Mouse (Mus musculus) heart, embryonic 15.5 days (tissue): Measurements from ENCODE around the gene Fry. TPM values are rescaled to one million over a fixed set of nuclear protein-coding genes. Genes with fewer than 3 reads are reported as not detected.

Experiments used
- ATAC-seq: fragments of 200-750 bp; cut with Nextera tagmentation; replicated peaks from 2 replicates; pipeline ENCODE4 v1.8.0; 2017; ENCODE audit warnings: low read depth, moderate TSS enrichment; ENCODE audit not compliant: insufficient number of reproducible peaks, insufficient read depth, low FRiP score
- H3K27ac ChIP-seq: fragments of 300-500 bp; sonication (generic); 2 replicates; pipeline ENCODE4 v1.5.1; 2015; ENCODE audit warnings: mild to moderate bottlenecking, inconsistent platforms
- H3K27me3 ChIP-seq: fragments of 300-500 bp; sonication (generic); 2 replicates; pipeline ENCODE4 v1.6.1; 2015; ENCODE audit warnings: inconsistent platforms
- H3K36me3 ChIP-seq: fragments of 300-500 bp; sonication (generic); 2 replicates; pipeline ENCODE4 v1.6.1; 2015; ENCODE audit warnings: mild to moderate bottlenecking, inconsistent platforms
- H3K4me1 ChIP-seq: fragments of 300-500 bp; sonication (generic); replicated peaks from 2 replicates; pipeline ENCODE4 v1.6.1; 2015; ENCODE audit warnings: inconsistent platforms
- H3K4me2 ChIP-seq: fragments of 300-500 bp; sonication (generic); 2 replicates; pipeline ENCODE4 v1.6.1; 2015; ENCODE audit warnings: inconsistent platforms, mild to moderate bottlenecking, moderate library complexity
- H3K4me3 ChIP-seq: fragments of 300-500 bp; sonication (generic); 2 replicates; pipeline ENCODE4 v1.5.1; 2015; ENCODE audit warnings: mild to moderate bottlenecking, inconsistent platforms
- H3K9ac ChIP-seq: fragments of 300-500 bp; sonication (generic); 2 replicates; pipeline ENCODE4 v1.6.1; 2015; ENCODE audit warnings: mild to moderate bottlenecking, inconsistent platforms
- H3K9me3 ChIP-seq: fragments of 300-500 bp; sonication (generic); replicated peaks from 2 replicates; pipeline ENCODE4 v1.6.1; 2016; ENCODE audit warnings: inconsistent platforms
- WGBS: fragments of 180-500 bp; shearing (Covaris S2); methylation state at CpG from one replicate; pipeline ENCODE4 v1.1.7; 2015; ENCODE audit warnings: mixed read lengths; 5-methylcytosine and 5-hydroxymethylcytosine counted together
- polyA plus RNA-seq: library from polyadenylated mRNA; unstranded; fragments of >200 nt; fragmentation: Nextera tagmentation; extraction: Ambion mirVana; gene quantifications from 2 replicates; pipeline ENCODE4 v1.2.1, GENCODE M21; 2015

Gene Fry
- polyA plus RNA-seq, 1 experiment from 2014 or later = 30.3 TPM

DNA sequence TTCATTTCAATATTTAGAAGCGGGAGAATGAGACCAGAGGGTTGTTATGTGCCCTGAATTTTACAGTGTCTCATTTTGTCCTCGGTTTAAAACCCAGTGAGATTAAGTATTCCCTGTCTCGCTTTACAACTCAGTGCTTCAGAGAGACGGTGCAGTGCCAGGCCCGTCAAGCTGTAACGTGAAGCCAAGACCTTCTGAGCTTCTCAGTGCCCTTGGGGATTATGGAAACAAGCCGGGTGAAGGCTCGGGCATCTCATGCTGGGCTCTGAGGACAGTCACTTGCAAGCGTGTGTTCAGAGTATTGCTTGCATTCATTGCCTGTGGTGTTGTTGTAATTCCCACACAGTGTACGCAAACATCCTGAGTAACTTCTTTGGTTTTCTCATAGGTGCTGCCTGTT lies 218.0 kb downstream of the Fry start:
- WGBS = 60% methylated on average over 10 of the region's 10 CpGs
- no peak for ATAC-seq
- Histone ChIP-seq H3K27ac (no peak overlapping the region), H3K4me1 (peaks cover 31% of the 10 kb centered on the region), H3K9me3 (no peaks in the 10 kb centered on the region), H3K9ac (no peak overlapping the region), H3K36me3 (0 out of 2 replicates have a peak, but pooled peaks cover 3% of the 10 kb centered on the region), H3K4me2 (no peak overlapping the region), H3K4me3 (no peak overlapping the region), H3K27me3 (no peaks in the 10 kb centered on the region)

DNA sequence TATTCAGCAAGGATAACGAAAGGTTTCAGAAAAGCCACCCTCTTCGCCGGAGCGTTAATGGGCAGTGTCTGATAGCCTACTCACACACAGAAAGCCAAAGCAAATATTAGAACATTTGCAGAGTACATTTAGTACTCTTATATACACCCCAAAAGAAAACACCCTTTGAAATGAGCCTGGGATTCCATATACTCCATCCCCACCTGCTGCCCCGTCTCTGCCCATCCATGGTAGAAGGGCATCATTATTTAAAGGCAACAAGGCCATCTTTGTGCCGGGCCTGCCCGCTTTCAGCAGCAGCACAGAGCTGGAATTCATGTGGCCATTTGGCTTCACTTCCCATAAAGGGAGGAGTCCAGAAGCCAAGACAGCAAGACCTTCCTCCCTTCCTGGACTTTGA lies 219.3 kb downstream of the Fry start:
- ATAC-seq = no peak
- 80% methylated on average over 7 of the region's 7 CpGs for WGBS
- H3K36me3 ChIP-seq = peaks cover 12% of the 10 kb centered on the region; the same call in 1 of the 2 replicates
- no peaks in the 10 kb centered on the region for H3K9me3 ChIP-seq
- peaks cover 21% of the 10 kb centered on the region for H3K4me1 ChIP-seq
- H3K9ac ChIP-seq = no peak overlapping the region
- no peaks in the 10 kb centered on the region for H3K27me3 ChIP-seq
- H3K4me3 ChIP-seq = no peak overlapping the region
- no peak overlapping the region for H3K27ac ChIP-seq
- H3K4me2 ChIP-seq = no peak overlapping the region

- H3K27ac ChIP-seq = no peak overlapping the region
- H3K9me3 ChIP-seq = no peaks in the 10 kb centered on the region
Observed at GRCm38 (mm10) chr5:150340944-150341343, 222.5 kb downstream of the Fry start.

DNA sequence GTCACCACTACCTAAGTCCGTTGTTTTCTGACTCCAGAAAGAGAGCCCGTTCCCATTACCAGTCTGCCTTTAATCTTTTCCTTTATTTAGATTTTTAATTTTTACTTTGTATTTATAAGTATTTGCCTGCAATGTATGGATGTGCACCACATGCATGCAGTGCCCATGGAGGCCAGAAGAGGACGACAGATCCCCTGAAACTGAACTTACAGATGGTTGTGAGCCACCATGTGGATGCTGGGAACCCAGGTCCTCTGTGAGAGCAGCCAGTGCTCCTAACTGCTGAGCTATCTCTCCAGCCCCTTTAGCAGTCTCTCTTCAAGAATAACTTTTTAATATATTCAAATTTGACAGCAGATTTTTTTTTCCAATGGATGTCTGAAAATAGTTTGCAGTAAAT lies 223.7 kb downstream of the Fry start:
- peaks cover 15% of the 10 kb centered on the region for H3K36me3 ChIP-seq
- no peak for ATAC-seq
- H3K4me1 ChIP-seq = peaks cover 24% of the 10 kb centered on the region
- H3K4me2 ChIP-seq = no peak overlapping the region
- H3K27ac ChIP-seq = no peak overlapping the region
- H3K27me3 ChIP-seq = no peaks in the 10 kb centered on the region
- H3K9me3 ChIP-seq = no peaks in the 10 kb centered on the region
- WGBS = 88% methylated on average over 3 of the region's 3 CpGs
- H3K9ac ChIP-seq = no peak overlapping the region
- H3K4me3 ChIP-seq = no peak overlapping the region

More at GRCm38 (mm10) chr5:150340944-150341343, 222.5 kb downstream of the Fry start:
- H3K4me1 ChIP-seq = peaks cover 16% of the 10 kb centered on the region
- H3K4me2 ChIP-seq = no peak overlapping the region
- ATAC-seq = no peak
- peaks cover 12% of the 10 kb centered on the region; the same call in 1 of the 2 replicates for H3K36me3 ChIP-seq
- no peak overlapping the region for H3K4me3 ChIP-seq
- H3K27me3 ChIP-seq = no peaks in the 10 kb centered on the region
- WGBS = 32% methylated on average over 5 of the region's 5 CpGs
- no peak overlapping the region for H3K9ac ChIP-seq

DNA sequence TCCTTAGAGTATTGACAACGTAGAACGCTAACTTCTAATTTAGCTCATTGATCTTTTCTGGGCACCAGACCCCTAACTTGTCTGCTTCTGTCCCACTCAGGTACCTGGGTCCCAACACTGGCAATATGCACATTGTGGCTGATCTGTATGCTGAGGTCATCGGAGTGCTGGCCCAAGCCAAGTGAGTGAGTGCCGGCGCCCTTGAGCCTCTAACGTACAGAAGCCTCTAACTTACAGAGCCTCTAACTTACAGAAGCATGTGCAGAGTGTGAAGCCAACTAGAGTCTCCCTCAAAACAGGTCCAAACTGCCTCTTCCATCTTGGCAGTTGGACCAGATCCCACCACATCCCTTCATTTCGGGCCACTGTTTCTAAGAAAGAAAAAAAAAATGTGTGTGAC lies 227.5 kb downstream of the Fry start:
- H3K36me3 ChIP-seq = peaks cover 24% of the 10 kb centered on the region
- H3K4me3 ChIP-seq = no peak overlapping the region
- peaks cover 15% of the 10 kb centered on the region for H3K4me1 ChIP-seq
- no peak overlapping the region for H3K9ac ChIP-seq
- WGBS = 68% methylated on average over 7 of the region's 7 CpGs
- H3K27ac ChIP-seq = peak overlapping the region; percentile 86
- H3K4me2 ChIP-seq = no peak overlapping the region
- H3K9me3 ChIP-seq = no peaks in the 10 kb centered on the region
- ATAC-seq = no peak
- H3K27me3 ChIP-seq = no peaks in the 10 kb centered on the region

- Histone ChIP-seq H3K9ac (no peak overlapping the region), H3K27ac (peak overlapping the region; percentile 86), H3K4me1 (peaks cover 14% of the 10 kb centered on the region), H3K9me3 (no peaks in the 10 kb centered on the region), H3K4me3 (no peak overlapping the region), H3K36me3 (peaks cover 24% of the 10 kb centered on the region), H3K27me3 (no peaks in the 10 kb centered on the region), H3K4me2 (no peak overlapping the region)
- 34% methylated on average over 4 of the region's 4 CpGs for WGBS
- peak; percentile 85 for ATAC-seq
Observed at GRCm38 (mm10) chr5:150346378-150346777, 227.9 kb downstream of the Fry start.

DNA sequence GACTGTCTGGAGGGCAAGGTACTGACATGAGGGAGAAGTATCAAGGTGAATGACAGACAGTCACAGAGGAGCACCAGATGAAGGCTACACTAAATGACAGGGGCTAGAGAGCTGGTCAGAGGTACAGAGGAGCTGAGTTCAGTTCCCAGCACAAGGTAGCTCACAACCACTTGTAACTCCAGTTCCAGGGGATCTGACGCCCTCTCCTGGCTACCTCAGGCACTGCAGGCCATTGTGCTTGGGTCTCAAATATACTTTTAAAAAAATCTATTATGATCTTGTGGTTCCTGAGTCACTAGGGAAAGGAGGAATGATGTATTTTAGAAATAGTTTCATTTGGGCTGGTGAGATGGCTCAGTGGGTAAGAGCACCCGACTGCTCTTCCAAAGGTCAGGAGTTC lies 229.4 kb downstream of the Fry start:
- H3K27me3 ChIP-seq = no peaks in the 10 kb centered on the region
- H3K4me3 ChIP-seq = no peak overlapping the region
- H3K9me3 ChIP-seq = no peaks in the 10 kb centered on the region
- no peak overlapping the region for H3K27ac ChIP-seq
- peaks cover 14% of the 10 kb centered on the region for H3K4me1 ChIP-seq
- no peak overlapping the region for H3K4me2 ChIP-seq
- no peak for ATAC-seq
- no peak overlapping the region for H3K9ac ChIP-seq
- WGBS = 94% methylated on average over 2 of the region's 2 CpGs
- H3K36me3 ChIP-seq = peaks cover 16% of the 10 kb centered on the region

DNA sequence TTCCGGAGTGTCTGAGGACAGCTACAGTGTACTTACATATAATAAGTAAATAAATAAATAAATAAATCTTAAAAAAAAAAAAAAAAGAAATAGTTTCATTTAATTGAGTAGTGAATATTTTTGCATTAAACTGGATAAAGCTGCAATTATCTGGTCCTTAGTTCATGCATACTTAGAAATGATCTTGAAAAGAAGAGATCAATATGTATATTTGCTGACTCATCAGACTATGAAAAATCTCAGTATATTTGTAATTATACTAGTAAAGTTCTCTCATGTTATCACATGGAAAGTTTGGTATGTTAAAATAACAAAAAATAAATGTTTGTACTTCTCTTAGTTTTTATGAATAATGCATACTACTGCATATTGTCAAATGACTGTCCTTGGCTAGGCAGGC lies 229.9 kb downstream of the Fry start:
- H3K36me3 ChIP-seq = peaks cover 16% of the 10 kb centered on the region
- no peak overlapping the region for H3K4me2 ChIP-seq
- peaks cover 14% of the 10 kb centered on the region for H3K4me1 ChIP-seq
- no peaks in the 10 kb centered on the region for H3K9me3 ChIP-seq
- ATAC-seq = no peak
- H3K4me3 ChIP-seq = no peak overlapping the region
- no peak overlapping the region for H3K27ac ChIP-seq
- no peaks in the 10 kb centered on the region for H3K27me3 ChIP-seq
- WGBS = 80% methylated on average over 1 of the region's 1 CpGs
- H3K9ac ChIP-seq = no peak overlapping the region

DNA sequence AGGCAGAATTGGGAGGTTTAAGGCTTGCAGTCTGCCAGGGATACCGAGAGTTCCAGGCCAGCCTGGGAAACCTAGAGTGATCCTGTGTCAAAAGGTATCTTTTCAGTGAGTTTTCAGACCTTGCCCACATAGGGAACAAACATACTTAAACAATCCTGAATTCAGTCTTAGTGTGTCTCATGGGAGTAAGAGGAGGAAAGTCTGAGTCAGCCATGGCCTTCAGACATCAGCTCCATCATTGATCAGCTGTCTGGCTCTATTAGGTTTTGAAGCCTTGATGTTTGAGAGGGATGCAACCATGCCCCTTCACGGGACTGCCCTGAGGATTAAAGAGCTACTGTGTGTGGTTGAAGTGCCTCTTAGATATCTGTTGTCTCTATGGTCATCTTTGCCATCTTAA lies 232.7 kb downstream of the Fry start:
- Histone ChIP-seq H3K9ac (no peak overlapping the region), H3K4me3 (no peak overlapping the region), H3K36me3 (peaks cover 33% of the 10 kb centered on the region), H3K9me3 (no peaks in the 10 kb centered on the region), H3K4me1 (peaks cover 6% of the 10 kb centered on the region), H3K27ac (no peak overlapping the region), H3K27me3 (no peaks in the 10 kb centered on the region), H3K4me2 (no peak overlapping the region)
- ATAC-seq = no peak
- WGBS = 61% methylated on average over 2 of the region's 2 CpGs

DNA sequence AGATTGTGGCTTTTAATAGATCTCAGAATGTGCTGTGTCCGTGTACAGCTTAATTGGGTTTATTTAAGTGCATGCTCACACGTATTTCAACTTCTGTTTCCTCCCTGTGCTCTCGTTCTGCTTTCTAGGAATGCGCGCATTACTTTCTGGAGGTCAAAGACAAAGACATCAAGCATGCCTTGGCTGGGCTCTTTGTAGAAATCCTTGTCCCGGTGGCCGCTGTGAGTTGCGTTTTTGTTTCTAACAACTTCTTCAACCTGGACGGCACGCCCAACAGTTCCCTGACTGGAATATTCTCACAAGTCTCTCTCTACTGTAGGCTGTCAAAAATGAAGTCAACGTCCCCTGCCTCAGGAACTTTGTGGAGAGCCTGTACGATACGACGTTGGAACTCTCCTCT lies 240.2 kb downstream of the Fry start:
- peaks cover 45% of the 10 kb centered on the region for H3K36me3 ChIP-seq
- H3K27me3 ChIP-seq = no peaks in the 10 kb centered on the region
- H3K9ac ChIP-seq = no peak overlapping the region
- no peaks in the 10 kb centered on the region for H3K9me3 ChIP-seq
- ATAC-seq = no peak
- no peak overlapping the region for H3K27ac ChIP-seq
- WGBS = 77% methylated on average over 14 of the region's 14 CpGs
- no peak overlapping the region for H3K4me2 ChIP-seq
- no peak overlapping the region for H3K4me3 ChIP-seq
- H3K4me1 ChIP-seq = no peaks in the 10 kb centered on the region

GRCm38 (mm10) chr5:150362241-150362640 lies 243.8 kb downstream of the Fry start:
- Histone ChIP-seq H3K4me2 (no peak overlapping the region), H3K27me3 (no peaks in the 10 kb centered on the region), H3K4me3 (no peak overlapping the region), H3K9ac (no peak overlapping the region), H3K36me3 (peaks cover 48% of the 10 kb centered on the region), H3K9me3 (no peaks in the 10 kb centered on the region), H3K4me1 (no peaks in the 10 kb centered on the region), H3K27ac (no peak overlapping the region)
- ATAC-seq = no peak
- WGBS = 89% methylated on average over 6 of the region's 6 CpGs

- Histone ChIP-seq H3K4me2 (no peak overlapping the region), H3K27me3 (no peaks in the 10 kb centered on the region), H3K4me3 (no peak overlapping the region), H3K9ac (no peak overlapping the region), H3K9me3 (no peaks in the 10 kb centered on the region), H3K36me3 (peaks cover 50% of the 10 kb centered on the region), H3K27ac (no peak overlapping the region), H3K4me1 (no peaks in the 10 kb centered on the region)
- WGBS = 83% methylated on average over 3 of the region's 3 CpGs
- no peak for ATAC-seq
Observed at GRCm38 (mm10) chr5:150364621-150365020, 246.2 kb downstream of the Fry start.
